Mouse (Mus musculus): ENCODE measurements around the gene Smim6. TPM values are rescaled to one million over a fixed set of nuclear protein-coding genes. Genes with fewer than 3 reads are reported as not detected.

The Smim6 gene
- 1.3 and 1.4 TPM in 2 replicates for polyA plus RNA-seq (2015; fragmentation: Nextera tagmentation; extraction: Ambion mirVana)

DNA sequence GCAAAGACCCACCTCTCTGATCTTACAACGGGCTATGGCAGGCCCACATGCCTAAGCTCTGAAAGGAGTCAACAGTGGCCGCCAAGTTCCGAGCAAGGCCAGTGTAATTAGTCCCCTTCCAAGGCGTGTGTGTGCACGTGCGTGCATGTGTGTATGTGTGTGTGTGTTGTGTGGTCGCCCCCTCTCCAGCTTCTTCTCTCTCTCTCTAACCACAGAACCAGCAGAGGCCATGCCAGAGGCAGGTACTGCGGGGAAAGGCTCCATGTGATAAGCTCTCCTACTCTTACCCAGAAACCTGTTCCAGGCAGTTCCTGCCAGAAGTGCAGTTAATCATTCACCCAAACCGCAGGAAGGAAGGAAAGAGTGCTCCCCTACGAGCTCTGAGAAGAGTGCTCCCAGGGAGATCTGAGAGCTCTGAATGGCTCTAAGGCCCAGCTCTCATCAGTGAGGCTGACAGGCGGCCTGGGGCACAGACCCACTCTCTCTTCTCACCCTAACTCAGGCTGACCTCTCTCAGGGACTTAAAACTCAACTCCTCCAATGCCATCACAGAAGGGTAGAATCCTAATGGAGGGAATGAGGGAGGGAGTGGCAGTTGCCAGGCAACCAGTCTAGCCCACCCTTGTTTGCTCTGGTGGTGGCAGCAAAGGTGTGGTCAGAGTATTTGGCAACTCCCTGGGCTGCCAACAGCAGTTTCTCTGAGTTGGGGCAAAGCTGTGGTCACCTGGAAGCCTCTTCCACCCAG, at the start of gene Smim6:
Smim6 (plus strand) TSS at position 386 of the 745 bp plus-strand sequence.

DNA sequence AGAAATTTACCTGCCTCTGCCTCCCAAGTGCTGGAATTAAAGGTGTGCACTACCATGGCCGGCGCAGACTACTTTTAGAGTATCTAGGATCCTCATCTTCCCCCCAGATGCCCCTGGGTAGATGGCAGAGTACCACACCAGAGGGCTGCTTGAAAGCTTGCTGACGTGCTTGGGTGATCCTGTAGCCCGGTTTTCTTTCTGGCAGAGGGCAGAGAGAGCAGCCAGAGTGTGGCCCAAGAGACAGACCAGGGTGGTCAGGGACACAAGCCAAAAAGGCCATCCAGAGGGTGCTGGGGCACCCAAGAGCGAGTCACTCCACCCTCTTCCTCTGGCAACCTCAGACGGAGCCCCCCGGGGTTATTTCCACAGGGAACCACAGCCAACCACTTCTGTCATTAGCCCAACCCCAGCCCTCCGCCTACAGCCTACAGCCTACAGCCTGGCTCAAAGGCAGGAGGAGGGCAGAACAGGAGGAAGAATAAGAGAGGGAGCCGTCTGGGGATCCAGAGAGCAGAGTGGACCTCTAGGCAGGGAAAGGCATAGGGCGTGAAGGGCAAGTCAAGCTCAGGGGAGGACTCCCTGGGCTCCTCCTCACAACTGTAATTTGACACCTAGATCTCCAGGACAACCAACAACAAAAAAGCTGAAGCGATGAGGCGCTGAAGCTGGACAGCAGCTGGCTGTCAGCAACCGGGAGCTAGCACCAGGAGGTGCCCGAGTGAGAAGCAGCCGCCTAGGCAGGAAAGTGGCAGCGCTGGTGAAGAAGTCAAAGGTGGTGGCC, 12.1 kb upstream of the Smim6 start, which contains the start of gene Smim5:
Smim5 (plus strand) TSS at position 481 of the 781 bp plus-strand sequence.

DNA sequence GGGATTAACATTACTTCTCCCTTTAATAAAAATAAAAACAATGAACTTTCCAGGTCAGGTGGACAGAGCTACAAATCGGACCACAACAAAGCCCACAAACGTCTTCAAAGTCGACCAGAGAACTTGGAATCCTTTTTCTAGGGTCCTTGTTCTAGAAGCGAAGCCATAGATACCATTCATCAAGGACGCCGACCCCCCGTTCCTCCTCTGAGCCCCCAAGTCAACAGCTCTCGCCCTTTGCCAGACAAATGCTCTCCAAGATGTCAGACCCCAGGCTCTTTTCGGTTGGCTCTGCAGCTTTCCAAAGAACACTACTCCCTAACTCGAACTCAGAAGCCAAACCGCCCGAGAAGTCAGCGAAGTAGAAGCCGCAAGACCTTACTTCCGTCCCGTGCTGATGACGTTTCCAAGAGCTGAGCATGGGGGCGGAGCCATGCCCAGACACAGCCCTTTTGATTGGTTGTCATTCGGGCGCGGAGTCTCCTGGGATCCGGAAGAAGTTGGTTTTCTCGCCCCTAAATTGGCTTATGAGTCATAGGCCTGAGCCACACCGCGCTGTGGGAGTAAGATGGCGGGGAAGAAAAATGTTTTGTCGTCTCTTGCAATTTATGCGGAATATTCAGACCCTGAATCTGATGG, 21.4 kb downstream of the Smim6 start, which contains the start of the genes Sap30bp and Recql5:
Sap30bp (plus strand) TSS at position 175 of the 639 bp plus-strand sequence.
Recql5 (minus strand) TSS at position 370 of the 639 bp plus-strand sequence.

Other genes with a start within 250 kb of the Smim6 start
- 77.1 and 89.8 TPM in 2 replicates for gene Grb2, start 203.4 kb upstream of the Smim6 start, polyA plus RNA-seq (2015; fragmentation: Nextera tagmentation; extraction: Ambion mirVana)
- 11.3 and 18.4 TPM in 2 replicates for gene Tmem94, start 146.6 kb upstream of the Smim6 start, polyA plus RNA-seq (2015; fragmentation: Nextera tagmentation; extraction: Ambion mirVana)
- gene Caskin2, start 98.4 kb upstream of the Smim6 start, polyA plus RNA-seq (2015; fragmentation: Nextera tagmentation; extraction: Ambion mirVana): 10.1 and 12.8 TPM in 2 replicates
- gene Tsen54, start 97.3 kb upstream of the Smim6 start, polyA plus RNA-seq (2015; fragmentation: Nextera tagmentation; extraction: Ambion mirVana): 15.9 and 20.0 TPM in 2 replicates
- gene Llgl2, start 88.0 kb upstream of the Smim6 start, polyA plus RNA-seq (2015; fragmentation: Nextera tagmentation; extraction: Ambion mirVana): 4.5 and 6.5 TPM in 2 replicates
- gene Myo15b, start 53.6 kb upstream of the Smim6 start, polyA plus RNA-seq (2015; fragmentation: Nextera tagmentation; extraction: Ambion mirVana): 0.32 and 1.4 TPM in 2 replicates
- gene Smim5, start 12.1 kb upstream of the Smim6 start, polyA plus RNA-seq (2015; fragmentation: Nextera tagmentation; extraction: Ambion mirVana): 6.9 and 8.5 TPM in 2 replicates
- gene Sap30bp, start 21.3 kb downstream of the Smim6 start, polyA plus RNA-seq (2015; fragmentation: Nextera tagmentation; extraction: Ambion mirVana): 41.6 and 42.6 TPM in 2 replicates
- gene Recql5, start 21.5 kb downstream of the Smim6 start, polyA plus RNA-seq (2015; fragmentation: Nextera tagmentation; extraction: Ambion mirVana): 6.3 and 12.8 TPM in 2 replicates
- 2.2 and 3.0 TPM in 2 replicates for gene Itgb4, start 62.7 kb downstream of the Smim6 start, polyA plus RNA-seq (2015; fragmentation: Nextera tagmentation; extraction: Ambion mirVana)
- 111 and 122 TPM in 2 replicates for gene Galk1, start 100.7 kb downstream of the Smim6 start, polyA plus RNA-seq (2015; fragmentation: Nextera tagmentation; extraction: Ambion mirVana)
- 1,269 and 1,294 TPM in 2 replicates for gene H3f3b, start 115.9 kb downstream of the Smim6 start, polyA plus RNA-seq (2015; fragmentation: Nextera tagmentation; extraction: Ambion mirVana)
- gene Unk, start 118.3 kb downstream of the Smim6 start, polyA plus RNA-seq (2015; fragmentation: Nextera tagmentation; extraction: Ambion mirVana): 13.7 and 18.1 TPM in 2 replicates
- gene Unc13d, start 165.9 kb downstream of the Smim6 start, polyA plus RNA-seq (2015; fragmentation: Nextera tagmentation; extraction: Ambion mirVana): 2.0 TPM in 2 replicates
- gene Wbp2, start 175.0 kb downstream of the Smim6 start, polyA plus RNA-seq (2015; fragmentation: Nextera tagmentation; extraction: Ambion mirVana): 123 and 155 TPM in 2 replicates
- 23.7 and 29.6 TPM in 2 replicates for gene Trim47, start 215.2 kb downstream of the Smim6 start, polyA plus RNA-seq (2015; fragmentation: Nextera tagmentation; extraction: Ambion mirVana)
- 3.2 and 3.5 TPM in 2 replicates for gene Trim65, start 219.1 kb downstream of the Smim6 start, polyA plus RNA-seq (2015; fragmentation: Nextera tagmentation; extraction: Ambion mirVana)
- gene Mrpl38, start 226.9 kb downstream of the Smim6 start, polyA plus RNA-seq (2015; fragmentation: Nextera tagmentation; extraction: Ambion mirVana): 52.3 and 86.2 TPM in 2 replicates